Mouse (Mus musculus): ENCODE measurements at regions not wholly inside any gene's neighbourhood (a gene's known extent, or its start where the extent isn't known, plus 50 kb on each side); places are given as distances from the start of the nearest gene placed in this dataset.
"Not testable (repeated sequence)": the region's sequence is repeated elsewhere in the genome, so short reads cannot be mapped to it uniquely, and the experiment has no call there.

GRCm38 (mm10) chr6:143431896-143432450 is 265.0 kb downstream of the Etnk1 start:
- DNase-seq (ENCODE audit: low spot score in 2 of 2), result no peak

- DNase-seq (ENCODE audit: low spot score in 2 of 2), result peak in 1 of 2 experiments; percentile 46
Measured at GRCm38 (mm10) chr6:143437367-143438271, 270.6 kb downstream of the Etnk1 start.

GRCm38 (mm10) chr6:143438272-143438591 is 271.2 kb downstream of the Etnk1 start:
- no peak for DNase-seq (ENCODE audit: low spot score in 2 of 2)

- no peak for DNase-seq (ENCODE audit: low spot score in 2 of 2)
Measured at GRCm38 (mm10) chr6:143439484-143439883, 272.5 kb downstream of the Etnk1 start.

- DNase-seq (ENCODE audit: low spot score in 2 of 2), result no peak
Measured at GRCm38 (mm10) chr6:143440237-143440950, 273.4 kb downstream of the Etnk1 start.

- no peak for DNase-seq (ENCODE audit: low spot score in 2 of 2)
Measured at GRCm38 (mm10) chr6:143442361-143442760, 275.3 kb downstream of the Etnk1 start.

GRCm38 (mm10) chr6:143443446-143443845 is 276.4 kb downstream of the Etnk1 start:
- DNase-seq (ENCODE audit: low spot score in 2 of 2), result no peak

- no peak for DNase-seq (ENCODE audit: low spot score in 2 of 2)
Measured at GRCm38 (mm10) chr6:143444782-143445181, 277.8 kb downstream of the Etnk1 start.

GRCm38 (mm10) chr6:143445834-143446552 is 279.0 kb downstream of the Etnk1 start:
- DNase-seq (ENCODE audit: low spot score in 2 of 2), result no peak

- no peak for DNase-seq (ENCODE audit: low spot score in 2 of 2)
Measured at GRCm38 (mm10) chr6:143447060-143447459, 280.0 kb downstream of the Etnk1 start.

- DNase-seq (ENCODE audit: low spot score in 2 of 2), result peak in 1 of 2 experiments; percentile 38
Measured at GRCm38 (mm10) chr6:143449071-143449470, 282.1 kb downstream of the Etnk1 start.

GRCm38 (mm10) chr6:143451869-143452268 is 284.8 kb downstream of the Etnk1 start:
- no peak for DNase-seq (ENCODE audit: low spot score in 2 of 2)

GRCm38 (mm10) chr6:143454695-143455218 is 287.7 kb downstream of the Etnk1 start:
- no peak for DNase-seq (ENCODE audit: low spot score in 2 of 2)

GRCm38 (mm10) chr6:143464907-143465537 is 298.0 kb downstream of the Etnk1 start:
- DNase-seq (ENCODE audit: low spot score in 2 of 2), result no peak

GRCm38 (mm10) chr6:143472676-143473075 is 305.7 kb downstream of the Etnk1 start:
- DNase-seq (ENCODE audit: low spot score in 2 of 2), result not testable (repeated sequence)

GRCm38 (mm10) chr6:143474396-143474795 is 307.4 kb downstream of the Etnk1 start:
- DNase-seq (ENCODE audit: low spot score in 2 of 2), result no peak

- no peak for DNase-seq (ENCODE audit: low spot score in 2 of 2)
Measured at GRCm38 (mm10) chr6:143475296-143475695, 308.3 kb downstream of the Etnk1 start.

GRCm38 (mm10) chr6:143477396-143477795 is 310.4 kb downstream of the Etnk1 start:
- no peak for DNase-seq (ENCODE audit: low spot score in 2 of 2)

- DNase-seq (ENCODE audit: low spot score in 2 of 2), result no peak
Measured at GRCm38 (mm10) chr6:143479239-143479638, 312.2 kb downstream of the Etnk1 start.

GRCm38 (mm10) chr6:143479701-143480388 is 312.8 kb downstream of the Etnk1 start:
- no peak for DNase-seq (ENCODE audit: low spot score in 2 of 2)

- no peak for DNase-seq (ENCODE audit: low spot score in 2 of 2)
Measured at GRCm38 (mm10) chr6:143482272-143482671, 315.3 kb downstream of the Etnk1 start.
